Mouse (Mus musculus): ENCODE results near the gene Lrrc4b.
A peak's percentile ranks its signal among the peaks of the same experiment; 100 is the strongest.

The Lrrc4b gene

DNA sequence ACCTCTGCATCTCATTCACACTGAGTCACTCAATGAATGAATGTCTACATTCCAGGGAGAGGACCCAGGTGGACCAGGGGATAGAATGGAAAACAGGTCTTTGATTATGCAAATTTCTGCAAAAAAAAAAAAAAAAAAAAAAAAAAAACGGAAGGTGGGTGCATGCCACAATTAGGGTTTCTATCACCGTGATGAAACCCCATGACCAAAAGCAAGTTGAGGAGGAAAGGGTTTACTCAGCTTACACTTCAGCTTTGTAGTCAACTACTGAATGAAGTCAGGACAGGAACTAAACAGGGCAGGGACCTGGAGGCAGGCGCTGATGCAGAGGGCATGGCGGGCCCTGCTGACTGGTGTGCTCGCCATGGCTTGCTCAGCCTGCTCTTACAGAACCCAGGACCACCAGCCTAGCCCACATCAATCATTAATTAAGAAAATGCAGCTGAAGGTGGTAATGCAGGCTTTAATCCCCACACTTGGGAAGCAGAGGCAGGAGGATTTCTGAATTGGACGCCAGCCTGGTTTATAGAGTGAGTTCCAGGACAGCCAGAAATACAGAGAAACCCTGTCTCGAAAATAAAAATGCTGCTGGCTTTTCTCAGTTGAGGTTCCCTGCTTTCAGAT is 56.9 kb downstream of the Lrrc4b start:
- no peak for DNase-seq (ENCODE audit: low read depth in 2 of 2, low spot score in 2 of 2)

DNA sequence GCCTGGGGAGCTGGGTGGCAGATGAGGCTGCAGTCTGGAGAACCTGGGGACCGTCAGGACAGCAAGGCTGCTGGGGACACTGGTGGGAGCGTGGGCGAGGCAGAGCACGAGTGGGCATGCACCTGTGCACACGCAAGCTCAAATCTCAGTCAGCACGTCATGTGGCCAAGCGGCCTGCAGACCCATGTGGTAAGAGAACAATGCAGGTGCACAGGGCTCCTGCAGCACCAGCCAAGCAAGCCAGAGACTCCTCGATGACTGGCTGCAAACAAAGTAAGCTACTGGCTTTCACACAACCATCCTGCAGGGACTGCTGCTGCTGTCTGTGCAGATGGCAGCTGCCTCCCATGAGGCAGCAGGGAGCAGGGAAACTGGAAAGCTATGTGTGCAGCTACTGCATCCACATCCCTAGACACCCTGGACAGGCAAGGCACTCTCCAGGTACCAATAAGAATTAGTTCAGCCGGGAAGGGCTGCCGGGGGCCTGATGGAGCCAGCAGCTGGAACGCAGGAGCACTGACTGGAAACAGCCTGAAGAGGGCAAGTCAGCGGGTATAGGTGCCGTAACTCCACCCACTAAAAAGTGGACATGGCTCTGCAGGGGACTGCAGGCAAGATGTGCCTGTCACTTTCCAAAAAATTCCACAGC is 58.2 kb downstream of the Lrrc4b start:
- no peak for DNase-seq (ENCODE audit: low read depth in 2 of 2, low spot score in 2 of 2)

DNA sequence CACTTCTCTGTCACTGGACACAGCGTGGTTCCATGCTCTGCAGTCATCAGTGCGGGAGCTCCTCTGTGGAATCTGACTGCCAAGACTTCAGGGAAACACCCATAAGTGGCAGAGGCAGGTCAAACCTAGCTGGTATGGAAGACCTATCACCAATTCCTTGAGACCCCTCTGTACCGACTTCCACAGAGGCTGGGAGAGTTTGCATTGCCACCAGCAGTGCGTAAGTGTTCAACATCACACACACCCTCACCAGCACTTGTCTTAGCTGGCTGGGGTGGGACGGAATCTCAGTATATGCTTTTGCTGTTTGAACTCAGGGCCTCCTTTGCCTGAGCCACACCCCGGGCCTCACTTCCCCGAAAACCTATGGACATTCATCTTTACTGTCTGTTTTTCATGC is 59.1 kb downstream of the Lrrc4b start:
- DNase-seq (ENCODE audit: low read depth in 2 of 2, low spot score in 2 of 2), result no peak

DNA sequence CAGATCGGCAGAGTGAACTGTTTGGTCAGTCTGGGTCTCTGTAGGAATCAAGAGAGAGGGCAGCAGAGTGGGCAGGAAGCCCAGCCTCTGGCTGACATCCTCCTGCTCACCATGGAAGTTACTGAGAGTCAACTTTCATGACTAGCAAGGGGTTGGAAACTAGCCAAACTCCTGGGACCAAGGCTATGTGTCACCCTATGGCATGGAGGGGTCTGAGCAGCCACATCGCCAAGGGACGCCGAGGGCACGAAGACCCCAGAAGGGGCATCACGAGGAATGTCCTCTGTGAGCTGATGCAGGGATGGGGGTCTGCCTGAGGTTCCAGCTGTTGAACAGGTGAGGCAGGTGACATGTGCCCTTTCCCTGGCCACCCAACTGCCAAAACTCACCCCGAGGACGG is 59.7 kb downstream of the Lrrc4b start:
- DNase-seq (ENCODE audit: low read depth in 2 of 2, low spot score in 2 of 2), result no peak

DNA sequence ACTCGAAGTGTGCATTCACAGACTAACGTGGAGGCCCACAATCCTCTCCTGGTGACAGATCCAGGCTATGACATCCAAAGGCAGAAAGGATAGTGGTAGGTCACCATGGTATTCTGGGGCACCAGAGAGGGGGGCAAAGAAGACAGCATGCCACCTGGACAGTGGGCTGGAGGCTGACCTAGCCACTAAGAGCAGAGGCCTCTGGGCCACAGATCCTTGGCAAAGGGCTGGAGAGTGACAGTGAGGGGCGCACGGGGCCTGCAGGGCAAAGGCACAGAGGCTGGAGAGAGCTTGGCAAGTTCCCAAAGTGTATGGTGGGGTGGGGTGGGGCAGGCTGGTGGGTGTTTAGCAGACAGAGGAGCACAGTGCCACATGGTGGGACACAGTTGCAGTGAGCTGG is 61.5 kb downstream of the Lrrc4b start:
- no peak for DNase-seq (ENCODE audit: low read depth in 2 of 2, low spot score in 2 of 2)

DNA sequence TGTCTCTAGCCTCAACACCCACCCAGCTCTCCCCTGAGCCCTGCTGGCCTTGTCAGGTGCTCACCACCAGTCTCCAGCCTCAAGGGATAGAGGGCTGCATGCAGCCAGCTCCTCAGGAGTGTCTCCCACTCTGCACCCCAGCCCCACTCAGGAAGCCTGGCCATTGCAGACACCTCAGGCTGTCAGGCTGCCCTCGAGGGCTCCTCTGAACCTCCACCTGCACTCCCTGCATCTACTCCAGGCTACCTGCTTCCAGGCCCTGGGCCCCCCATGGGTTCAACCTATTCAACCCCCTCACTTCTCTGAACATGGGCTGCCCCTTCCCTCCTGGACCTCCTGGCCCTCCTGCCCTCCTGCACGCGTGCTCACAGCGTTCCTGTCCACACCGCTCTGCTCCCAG is 62.6 kb downstream of the Lrrc4b start:
- no peak for DNase-seq (ENCODE audit: low read depth in 2 of 2, low spot score in 2 of 2)

DNA sequence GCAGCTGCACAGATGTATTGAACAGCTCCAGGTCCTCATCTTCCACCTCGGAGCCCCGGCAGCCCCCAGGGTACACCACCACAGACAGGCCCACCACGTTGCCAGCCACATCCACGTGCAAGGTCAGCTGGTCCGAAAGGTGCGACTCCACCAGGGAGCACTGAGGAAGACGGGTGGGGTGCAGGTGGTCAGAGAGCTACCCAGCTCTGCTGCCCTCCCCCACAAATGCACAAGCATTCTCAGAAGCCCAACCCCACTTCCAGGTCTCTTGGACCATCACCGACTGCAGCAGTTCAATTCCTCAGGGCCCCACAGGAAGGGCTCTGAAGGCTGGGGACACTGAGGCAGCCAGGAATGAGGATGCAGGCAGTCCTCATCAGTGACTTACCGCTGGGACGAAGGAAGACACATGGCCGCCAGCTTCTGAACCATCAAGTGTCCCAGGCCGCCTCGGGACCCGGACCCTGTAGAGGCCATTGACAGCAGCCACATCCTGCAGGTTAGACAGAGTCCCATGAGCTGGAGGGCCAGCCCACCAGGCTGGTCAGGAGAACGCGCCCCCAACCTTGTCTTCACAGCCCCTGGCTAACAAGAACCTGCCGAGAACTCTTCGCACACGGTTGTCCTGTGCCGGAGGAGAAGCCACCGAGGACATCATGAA is 63.5 kb downstream of the Lrrc4b start:
- no peak for DNase-seq (ENCODE audit: low read depth in 2 of 2, low spot score in 2 of 2)

DNA sequence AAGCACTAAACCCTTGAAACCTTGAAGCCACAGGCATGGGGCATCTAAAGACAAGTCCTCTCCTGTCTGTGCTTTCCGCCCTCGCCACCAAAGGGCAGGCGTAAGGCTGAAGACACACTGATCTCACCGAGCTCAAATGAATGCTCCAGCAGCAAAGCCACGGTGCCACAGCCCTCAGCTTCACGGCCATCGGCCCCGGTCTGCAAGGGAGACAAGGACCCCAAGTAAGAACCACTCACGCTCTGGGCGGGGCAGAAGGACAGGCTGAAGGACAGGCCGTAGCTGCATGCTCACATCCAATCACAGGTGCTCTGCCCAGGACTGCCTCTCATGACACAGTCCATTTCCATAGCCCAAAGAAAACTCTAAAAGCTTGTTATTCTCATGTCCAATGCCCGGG is 65.9 kb downstream of the Lrrc4b start:
- no peak for DNase-seq (ENCODE audit: low read depth in 2 of 2, low spot score in 2 of 2)

DNA sequence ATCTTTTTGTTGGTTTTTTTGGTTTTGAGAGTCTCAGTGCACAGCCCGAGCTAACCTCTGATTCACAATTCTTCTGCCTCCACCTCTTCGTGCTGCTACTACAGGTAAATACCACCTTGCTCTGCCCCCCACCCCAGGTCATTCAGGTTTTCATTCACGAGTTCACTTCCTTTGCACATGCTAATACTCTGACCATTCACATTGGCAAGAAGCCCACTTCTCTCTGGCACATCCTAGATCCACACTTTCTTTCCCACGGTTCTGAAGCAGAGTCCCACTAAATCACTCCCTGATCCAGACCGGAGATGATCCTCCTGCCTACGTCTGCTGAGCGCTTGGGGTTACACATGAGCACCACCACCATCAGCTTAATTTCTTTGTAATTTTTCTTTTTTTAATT is 66.3 kb downstream of the Lrrc4b start:
- no peak for DNase-seq (ENCODE audit: low read depth in 2 of 2, low spot score in 2 of 2)

DNA sequence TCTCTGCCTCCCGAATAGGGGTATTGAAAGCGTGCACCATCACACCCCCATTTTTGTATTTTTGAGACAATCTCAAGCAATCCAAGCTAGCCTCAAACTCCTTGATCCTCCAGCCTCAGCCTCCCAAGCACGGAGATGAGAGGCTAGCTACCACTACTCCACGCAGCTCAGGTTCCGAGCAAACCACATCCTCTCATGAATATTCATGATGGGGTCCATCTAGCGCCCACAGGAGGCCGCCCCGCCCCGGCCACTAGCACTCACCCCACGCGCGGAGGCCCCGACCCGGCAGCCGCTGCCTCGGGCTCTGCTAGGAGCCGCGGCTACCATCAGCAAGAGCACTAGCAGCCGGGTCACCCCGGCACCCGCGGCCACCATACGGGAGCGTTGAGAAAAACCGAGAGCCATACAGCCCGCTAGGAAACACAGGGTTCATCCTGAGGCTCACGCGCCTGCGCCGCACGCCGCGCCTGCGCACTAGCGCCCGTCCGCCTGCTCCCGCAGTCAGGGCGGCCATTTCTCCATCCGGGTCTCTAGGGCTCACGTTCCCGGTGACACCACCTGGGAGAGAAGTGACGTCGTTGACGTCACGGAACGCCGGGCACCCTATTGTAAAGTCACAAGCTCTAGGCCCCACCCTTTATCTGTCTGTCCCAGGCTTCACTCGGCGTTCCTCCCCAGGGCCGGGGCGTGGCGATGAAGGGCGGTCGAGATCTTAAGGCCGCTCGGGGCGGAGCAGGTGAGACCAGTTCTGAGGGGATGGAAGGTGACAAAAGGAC is 67.4 kb downstream of the Lrrc4b start, which contains the start of the genes Emc10 and Fam71e1:
TSS of gene Emc10 (minus strand) at position 538 of the 779 bp plus-strand sequence.
TSS of gene Fam71e1 (plus strand) at position 590 of the 779 bp plus-strand sequence.
- DNase-seq (ENCODE audit: low read depth in 2 of 2, low spot score in 2 of 2), result peak; percentile 97 to 98

DNA sequence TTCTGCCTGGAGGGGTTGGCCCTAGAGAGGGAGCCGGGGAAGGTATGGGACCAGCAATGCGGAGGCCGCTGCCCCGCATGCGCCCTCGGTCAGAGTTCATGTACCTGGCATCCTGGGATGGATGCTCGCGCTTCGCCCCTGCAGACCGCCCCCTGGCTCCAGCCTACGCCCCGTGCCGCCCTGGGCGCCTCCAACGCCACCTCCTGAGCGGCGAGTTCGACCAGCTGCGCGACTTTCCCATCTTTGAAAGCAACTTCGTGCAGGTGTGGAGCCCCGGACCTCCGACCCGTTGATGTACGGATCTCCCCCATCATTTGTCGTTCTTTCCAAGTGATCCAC is 67.9 kb downstream of the Lrrc4b start:
- DNase-seq (ENCODE audit: low read depth in 2 of 2, low spot score in 2 of 2), result no peak

DNA sequence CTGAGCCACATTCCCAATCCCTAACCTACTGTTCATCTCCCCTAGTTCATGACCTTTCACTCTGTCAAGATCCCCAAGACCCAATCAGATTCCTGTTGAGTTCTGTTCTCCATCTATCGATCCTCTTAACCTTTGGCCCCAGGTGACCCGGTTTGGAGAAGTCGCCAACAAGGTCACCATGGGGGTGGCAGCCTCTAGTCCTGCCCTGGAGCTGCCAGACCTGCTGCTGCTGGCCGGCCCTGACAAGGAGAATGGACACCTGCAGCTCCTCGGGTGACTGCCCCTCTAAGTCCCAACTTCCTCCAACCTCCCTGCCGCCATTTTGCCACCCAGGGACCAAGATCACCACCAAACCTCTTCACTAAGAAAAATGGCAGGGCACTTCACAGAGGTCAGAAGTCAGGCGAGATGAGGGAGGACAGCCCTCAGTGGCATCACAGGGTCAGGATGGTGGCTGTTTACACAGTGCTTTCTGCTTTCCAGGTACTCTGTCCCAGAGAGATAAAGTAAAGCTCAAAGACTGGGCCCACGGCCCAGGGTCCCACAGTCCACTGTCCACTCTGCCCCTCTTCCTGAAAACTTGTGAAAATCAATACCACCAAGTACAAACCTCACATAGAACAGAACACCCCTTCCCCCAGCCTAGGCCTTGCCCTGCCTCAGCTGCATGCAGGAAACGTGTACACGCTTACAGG is 68.7 kb downstream of the Lrrc4b start:
- DNase-seq (ENCODE audit: low read depth in 2 of 2, low spot score in 2 of 2), result no peak

DNA sequence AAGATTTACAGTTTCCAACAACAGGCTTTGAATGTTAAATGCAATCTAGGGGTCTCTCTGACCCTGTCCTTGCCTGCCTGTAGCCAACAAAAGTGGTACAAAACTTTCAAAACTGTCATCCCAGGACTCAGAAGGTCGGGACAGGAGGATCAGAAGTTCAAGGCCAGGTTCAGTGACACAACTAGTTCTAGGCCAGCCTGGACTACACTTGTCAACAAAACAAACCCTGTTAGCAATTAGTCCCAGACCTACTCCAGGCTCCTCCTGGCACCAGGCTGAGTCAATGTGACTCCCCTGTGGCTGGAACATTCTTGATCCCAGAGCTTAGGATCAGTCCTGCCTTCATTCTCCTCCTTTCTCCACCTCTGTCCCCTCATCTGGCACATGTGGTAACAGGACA is 70.1 kb downstream of the Lrrc4b start:
- no peak for DNase-seq (ENCODE audit: low read depth in 2 of 2, low spot score in 2 of 2)

DNA sequence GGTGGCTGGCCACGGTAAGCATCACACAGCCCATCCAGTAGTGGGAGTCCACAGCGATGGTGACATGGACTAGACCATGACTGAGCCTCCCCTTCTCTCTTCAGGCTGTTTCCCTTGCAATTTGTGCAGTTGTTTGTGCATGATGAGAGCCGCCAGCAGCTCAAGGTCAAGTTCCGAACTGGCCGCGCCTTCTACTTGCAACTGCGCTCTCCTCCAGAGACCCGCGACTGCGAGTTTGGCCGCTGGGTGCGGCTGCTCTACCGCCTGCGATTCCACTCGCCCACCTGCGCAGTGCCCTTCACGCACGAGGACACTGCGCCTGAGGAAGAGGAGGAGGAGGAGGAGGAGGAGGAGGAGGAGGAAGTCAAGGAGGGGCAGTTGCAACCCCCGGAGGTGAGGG is 71.2 kb downstream of the Lrrc4b start:
- DNase-seq (ENCODE audit: low read depth in 2 of 2, low spot score in 2 of 2), result no peak

DNA sequence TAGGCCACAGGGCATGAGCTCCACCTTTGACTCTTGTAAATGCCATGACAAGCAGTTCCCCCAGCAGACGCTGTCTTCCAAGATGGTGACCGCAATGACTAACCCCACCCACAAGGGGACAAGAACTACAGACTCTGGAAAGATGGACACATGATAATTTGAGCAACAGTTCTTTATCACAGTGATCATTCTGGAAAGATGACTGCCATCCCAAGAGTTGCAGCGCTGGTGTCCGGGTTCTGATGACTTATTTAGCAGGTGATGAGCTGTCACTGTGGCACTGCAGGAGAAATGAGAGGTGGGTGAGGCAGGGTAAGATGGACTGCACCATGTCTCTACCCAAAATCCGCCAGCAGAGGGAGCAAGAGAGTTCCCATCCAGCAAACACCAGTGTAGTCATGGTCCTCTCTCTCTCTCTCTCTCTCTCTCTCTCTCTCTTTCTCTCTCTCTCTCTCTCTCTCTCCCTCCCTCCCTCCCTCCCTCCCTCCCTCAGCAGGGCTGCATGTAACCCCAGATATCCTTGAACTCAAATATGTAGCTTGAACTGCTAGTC is 72.8 kb downstream of the Lrrc4b start:
- DNase-seq (ENCODE audit: low read depth in 2 of 2, low spot score in 2 of 2), result peak; percentile 65 to 77

DNA sequence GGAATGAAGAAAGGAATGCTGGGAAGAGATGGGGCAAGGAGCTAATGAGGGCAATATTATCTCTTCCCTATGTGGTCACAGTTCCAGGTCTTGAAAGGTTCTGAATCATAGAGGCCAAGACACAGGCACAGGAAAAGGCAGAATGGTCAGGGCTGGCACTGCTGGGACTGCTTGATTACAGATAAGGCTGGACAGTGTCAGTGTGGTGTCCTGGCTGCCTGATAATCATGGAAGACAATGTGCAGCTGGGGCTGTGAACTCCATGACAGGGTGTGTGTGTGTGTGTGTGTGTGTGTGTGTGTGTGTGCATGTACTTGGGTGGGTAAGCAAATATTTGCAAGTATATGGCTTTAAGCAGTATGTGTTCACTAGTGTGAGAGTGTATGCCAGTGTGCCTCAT is 78.7 kb downstream of the Lrrc4b start:
- DNase-seq (ENCODE audit: low read depth in 2 of 2, low spot score in 2 of 2), result no peak
